Mouse (Mus musculus) c-Kit-positive CD71-positive TER-119-positive erythroid progenitor cells, embryonic 14.5 days (primary cell): ENCODE data around the gene Hnrnpm.
"Not testable (repeated sequence)": the region's sequence is repeated elsewhere in the genome, so short reads cannot be mapped to it uniquely, and the experiment has no call there.

Source experiments
- DNase-seq: peaks from one replicate; pipeline ENCODE4 v3.0.0-alpha.2; 2013; ENCODE audit warnings: low spot score

Gene Hnrnpm

GRCm38 (mm10) chr17:33686760-33687159, at the start of gene Hnrnpm:
TSS of gene Hnrnpm (minus strand) at chr17:33686860.
- DNase-seq = no peak

GRCm38 (mm10) chr17:33733526-33733925, 46.9 kb upstream of the Hnrnpm start:
- DNase-seq = not testable (repeated sequence)

DNA sequence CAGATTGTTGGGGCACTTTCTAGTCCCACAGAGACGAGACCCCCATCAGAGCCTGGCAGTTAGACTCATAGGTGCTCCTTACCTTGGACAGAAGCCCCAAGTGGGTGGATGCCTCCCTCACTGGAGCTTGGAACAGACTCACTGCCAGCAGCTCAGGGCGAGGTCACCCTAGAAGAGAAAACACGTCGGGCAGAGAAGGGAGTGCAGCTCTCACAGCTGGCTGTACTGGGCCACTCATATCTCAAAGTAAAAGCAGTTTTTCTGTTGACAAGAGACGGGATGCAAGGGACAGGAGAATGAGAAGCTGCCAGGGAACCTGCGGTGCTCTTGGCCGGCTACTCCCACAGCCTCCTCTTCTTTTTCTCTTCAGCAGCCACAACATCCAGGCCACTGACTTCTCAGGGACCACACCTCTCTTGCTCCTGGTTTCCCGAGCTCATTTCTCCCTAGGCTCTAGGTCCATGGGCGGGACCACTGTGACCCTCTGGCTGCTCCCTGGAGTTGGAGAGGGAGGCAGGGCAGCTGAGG, 46.0 kb upstream of the Hnrnpm start:
- not testable (repeated sequence) for DNase-seq

- DNase-seq = no peak
Measured at GRCm38 (mm10) chr17:33729215-33729614, 42.6 kb upstream of the Hnrnpm start.

DNA sequence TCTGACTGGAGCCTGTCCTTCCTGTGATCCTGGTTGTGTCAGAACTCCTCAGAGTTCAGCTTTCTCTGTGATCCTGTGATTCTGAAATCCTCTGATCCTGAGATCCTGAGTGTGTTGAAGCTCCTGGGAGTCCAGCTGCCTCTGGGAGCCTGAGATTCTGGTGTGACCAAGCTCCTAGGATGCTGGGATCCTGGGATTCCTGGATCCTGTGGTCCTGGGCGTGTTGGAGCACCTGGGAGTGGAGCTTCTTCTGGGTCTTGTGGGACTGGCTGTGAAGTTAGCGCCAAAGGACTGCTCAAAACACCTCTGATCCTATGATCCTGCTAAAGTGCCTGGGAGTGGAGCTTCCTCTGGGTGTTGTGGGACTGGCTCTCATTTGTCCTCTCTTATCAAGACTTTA, 41.7 kb upstream of the Hnrnpm start:
- DNase-seq = no peak

GRCm38 (mm10) chr17:33719736-33720378, 33.2 kb upstream of the Hnrnpm start:
- DNase-seq = no peak

- DNase-seq = no peak
Measured at GRCm38 (mm10) chr17:33718944-33719725, 32.5 kb upstream of the Hnrnpm start.

DNA sequence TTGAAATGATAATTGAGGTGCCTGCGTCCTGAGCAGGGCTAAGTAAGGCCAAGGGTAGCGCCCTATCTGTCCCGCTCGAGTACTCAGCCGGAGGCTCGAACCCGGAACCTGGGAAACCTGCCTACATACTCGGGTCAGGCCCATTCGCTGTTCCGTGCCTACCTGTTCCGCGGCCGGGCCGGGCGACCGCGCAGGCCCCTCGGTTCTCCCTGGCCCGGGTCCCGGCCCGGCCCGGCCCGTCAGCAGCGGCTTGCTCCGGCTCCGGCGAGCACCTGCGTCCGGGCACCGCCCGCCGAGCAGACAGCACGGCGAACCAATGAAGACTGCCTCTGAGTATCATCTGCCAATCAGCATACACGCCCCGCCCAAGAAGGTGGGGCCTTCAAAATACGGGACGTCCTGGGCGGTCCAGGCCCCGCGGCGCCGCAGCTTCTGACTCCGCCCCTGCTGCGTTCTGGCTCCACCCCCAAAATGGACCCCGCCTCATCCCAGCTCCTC, 31.8 kb upstream of the Hnrnpm start, which contains the start of gene March2:
TSS of gene March2 (minus strand) at position 287 of the 498 bp plus-strand sequence.
- DNase-seq = peak; percentile 98

DNA sequence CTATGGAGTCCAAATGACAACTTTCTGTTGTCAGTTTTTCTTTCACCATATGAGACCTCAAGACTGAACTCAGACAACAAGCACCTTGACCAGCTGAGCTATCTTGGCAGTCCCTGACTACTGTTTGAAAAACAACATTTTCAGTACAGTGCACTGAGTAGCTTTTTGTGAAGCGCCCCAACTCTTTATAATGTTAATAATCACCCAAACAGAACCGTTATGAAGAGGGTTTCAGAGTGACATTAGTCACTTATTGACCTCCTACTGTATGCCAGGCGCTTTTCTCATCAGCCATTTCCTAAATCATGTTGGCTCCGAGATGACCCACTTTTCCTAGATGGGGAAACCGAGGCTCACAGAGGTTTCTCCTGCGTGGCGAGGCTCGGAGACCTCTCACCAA, 31.3 kb upstream of the Hnrnpm start:
- no peak for DNase-seq

- DNase-seq = no peak
Measured at GRCm38 (mm10) chr17:33717246-33717645, 30.6 kb upstream of the Hnrnpm start.

DNA sequence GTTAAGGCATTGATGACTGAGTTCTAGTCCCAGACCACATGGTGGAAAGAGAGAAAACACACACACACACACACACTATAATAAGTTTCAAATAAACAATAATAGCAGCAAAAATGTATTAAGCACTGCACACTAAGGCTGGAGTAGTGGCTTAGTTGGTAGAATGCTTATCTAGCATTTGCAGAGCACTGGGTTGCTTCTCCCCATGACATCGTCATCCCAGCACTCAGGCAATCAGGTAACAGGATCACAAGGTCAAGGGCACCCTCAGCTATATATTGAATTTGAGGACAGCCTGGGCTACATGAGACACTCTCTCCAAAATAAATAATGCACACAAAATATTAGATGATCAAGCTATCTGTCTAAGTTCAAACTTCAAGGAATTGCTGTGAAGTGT, 28.1 kb upstream of the Hnrnpm start:
- DNase-seq = peak; percentile 68

GRCm38 (mm10) chr17:33713271-33713670, 26.6 kb upstream of the Hnrnpm start:
- DNase-seq = peak; percentile 89

DNA sequence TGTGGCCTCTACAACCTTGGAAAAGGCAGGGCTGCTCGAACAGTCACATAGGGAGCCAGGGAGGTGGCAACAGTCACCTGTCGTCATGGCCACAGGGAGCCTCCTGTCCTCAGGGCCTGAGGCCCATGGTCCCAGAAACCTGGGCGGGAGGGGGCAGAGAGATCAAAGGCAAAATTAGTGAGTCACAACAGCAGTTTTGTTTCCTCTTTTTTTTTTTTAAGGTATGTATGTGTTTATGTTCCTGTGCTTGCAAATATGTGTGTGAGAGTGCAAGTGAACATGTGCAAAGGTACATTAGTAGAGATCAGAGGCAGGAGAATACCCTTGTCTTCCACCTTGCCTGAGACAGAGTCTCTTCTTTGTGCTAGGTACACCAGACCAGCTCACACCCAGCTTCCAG, 23.2 kb upstream of the Hnrnpm start:
- no peak for DNase-seq

DNA sequence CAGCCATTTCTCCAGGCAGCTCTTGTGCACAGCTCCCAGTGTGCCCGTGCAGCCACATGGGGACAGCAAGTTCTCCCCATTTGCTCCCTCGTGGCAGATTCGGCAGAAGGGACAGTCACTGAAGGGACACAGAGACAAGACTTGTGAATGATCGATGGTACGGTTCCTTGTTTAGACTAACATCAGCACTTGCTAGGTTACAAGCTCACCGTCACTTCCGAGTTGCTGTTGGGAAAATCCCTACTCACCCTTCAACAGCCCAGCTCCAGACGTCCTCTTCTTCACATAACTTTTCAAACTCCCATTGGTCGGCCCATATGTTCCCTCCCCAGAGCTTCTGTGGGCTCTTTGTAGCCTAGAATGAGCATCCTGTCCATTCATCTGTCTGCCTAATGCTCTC, 16.4 kb upstream of the Hnrnpm start:
- DNase-seq = no peak

DNA sequence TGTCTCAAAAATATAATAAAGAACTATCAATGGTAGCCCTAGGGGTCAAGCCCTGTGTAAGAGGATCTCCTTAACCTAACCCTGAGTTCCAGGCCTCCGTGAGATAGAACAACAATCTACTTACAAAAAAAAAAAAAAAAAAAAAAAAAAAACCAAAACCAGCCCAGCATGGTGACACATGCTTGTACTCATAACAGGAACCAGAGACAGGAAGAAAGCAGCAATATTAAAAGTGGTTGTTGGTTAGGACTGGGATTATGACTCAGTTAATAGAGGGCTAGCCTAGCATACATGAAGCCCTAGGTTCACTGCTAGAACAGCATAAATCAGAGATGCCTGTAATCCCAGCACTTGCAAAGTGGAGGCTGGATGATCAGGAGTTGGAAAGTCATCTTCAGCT, 15.5 kb upstream of the Hnrnpm start:
- DNase-seq = no peak

DNA sequence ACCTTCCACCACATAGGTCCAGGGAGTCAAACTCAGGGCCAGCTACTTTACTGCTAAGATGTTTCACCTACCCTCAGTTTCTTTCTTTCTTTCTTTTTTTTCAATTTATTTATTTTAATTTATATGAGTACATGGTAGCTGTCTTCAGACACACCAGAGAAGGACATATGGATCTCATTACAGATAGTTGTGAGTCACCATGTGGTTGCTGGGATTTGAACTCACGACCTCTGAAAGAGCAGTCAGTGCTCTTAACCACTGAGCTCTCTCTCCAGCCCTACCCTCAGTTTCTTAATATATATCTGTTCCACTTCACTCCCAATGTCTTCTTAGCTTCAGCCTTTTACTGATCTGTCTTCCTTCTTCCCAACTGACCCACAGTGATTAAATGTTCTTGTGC, 8.8 kb upstream of the Hnrnpm start:
- no peak for DNase-seq

DNA sequence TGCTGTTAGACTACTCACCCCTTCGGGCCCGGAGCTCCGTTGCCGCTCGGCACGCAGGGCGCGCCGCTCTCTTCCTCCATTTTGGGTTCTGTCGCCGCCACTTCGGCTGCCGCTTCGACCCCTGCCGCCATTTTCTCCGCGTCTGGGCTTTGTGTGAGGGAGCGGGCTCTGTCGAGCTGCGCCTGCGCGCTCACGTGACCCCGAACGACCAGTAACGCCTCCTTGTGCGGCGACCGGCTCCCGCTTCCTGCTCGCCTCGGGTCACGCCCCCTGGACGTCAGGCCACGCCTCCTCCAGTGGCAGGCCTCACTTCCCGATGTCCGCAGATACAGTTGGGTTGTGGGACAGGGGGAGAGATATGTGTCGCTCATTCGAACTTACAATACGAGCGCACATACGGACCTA, 1.4 kb downstream of the Hnrnpm start:
- peak; percentile 93 for DNase-seq

DNA sequence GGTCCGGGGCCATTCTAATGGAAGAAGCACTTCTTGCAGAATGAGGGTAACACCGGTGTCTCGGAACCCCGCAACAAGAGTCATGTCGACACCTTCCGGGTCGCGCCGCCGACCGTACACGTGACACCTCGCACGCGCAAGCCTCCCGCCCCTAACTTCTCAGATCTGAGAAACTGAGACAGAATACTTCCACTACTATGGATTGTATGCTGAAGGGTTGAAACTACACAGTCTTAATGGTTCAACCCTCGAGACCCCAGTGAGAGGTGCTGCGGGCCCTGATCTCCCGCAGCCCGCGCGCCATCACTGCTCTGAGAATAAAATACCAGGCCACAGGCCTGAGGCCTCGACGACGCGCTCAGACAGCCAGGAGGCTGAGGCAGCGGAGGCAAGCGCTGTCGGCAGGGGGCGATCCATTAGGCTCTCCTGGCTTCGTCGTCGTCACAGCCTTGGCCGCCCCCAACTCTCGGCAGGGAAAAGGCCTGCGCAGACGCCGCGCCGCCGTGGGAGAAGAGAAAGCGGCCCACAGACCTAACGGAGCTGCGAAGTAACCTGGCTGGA, 1.9 kb downstream of the Hnrnpm start:
- peak; percentile 66 for DNase-seq

DNA sequence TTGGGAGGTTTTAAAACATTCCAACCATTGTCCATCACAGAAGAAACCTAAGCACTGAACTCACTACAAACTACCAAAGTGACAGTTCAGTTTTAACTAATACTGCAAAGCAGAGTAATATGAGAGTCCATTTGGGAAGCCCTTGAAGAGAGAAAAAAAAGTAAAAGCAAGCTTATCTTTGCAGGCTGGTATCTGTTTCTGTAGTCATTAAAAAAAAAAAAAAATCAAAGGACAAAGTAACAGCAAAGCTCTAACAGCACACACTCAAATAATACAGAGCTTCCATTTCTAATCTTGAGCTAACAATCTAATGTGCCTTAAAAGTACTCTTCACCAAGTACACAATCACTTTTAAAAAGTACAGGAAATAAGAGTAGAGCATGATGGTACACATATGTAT, 4.9 kb downstream of the Hnrnpm start:
- DNase-seq = no peak

DNA sequence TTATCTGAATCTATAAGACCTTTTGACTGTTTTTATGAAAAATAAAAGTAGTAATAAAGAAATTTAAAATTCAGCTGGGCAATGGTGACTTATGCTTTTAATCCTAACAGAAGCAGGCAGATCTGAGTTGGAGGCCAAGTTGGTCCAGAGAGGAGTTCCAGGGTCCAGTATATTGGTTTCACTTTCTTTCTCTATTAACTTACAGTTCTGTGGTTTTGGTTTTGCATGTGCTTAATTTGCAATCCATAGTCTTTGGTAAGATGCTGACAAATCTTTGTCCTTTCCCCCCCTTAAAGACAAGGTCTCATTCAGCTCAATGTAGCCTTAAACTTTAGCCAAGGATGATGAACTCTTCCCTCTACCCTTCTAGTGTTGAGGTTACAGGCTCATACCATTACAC, 7.9 kb downstream of the Hnrnpm start:
- DNase-seq = no peak

- DNase-seq = no peak
Measured at GRCm38 (mm10) chr17:33676086-33676485, 10.6 kb downstream of the Hnrnpm start.

DNA sequence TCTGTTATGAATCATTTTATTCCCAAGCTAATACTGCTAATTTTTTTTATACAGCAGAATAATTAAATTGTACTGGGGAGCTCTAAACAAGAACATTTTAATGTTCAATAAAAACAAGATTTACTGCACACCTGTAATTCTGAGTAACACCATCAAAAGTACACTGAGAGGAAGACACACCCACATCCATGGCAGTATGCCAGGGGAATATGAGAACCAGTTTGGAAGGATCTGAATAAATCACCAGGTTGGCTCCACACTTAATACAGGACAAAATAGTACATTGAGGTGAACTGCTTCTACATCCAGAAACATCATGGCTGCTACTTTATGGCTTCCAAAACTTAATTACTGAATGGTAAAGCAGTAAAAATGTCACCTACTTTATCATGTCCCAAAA, 11.2 kb downstream of the Hnrnpm start:
- DNase-seq = no peak

GRCm38 (mm10) chr17:33673837-33674236, 12.8 kb downstream of the Hnrnpm start:
- DNase-seq = no peak
